Mouse (Mus musculus) layer of hippocampus, adult 18-20 months (tissue): Measurements from ENCODE around the gene Fcmr. TPM values are rescaled to one million over a fixed set of nuclear protein-coding genes. Genes with fewer than 3 reads are reported as not detected.

Experiments used
- total RNA-seq, 2 experiments: library from RNA; stranded (reverse); gene quantifications; 2 replicates each; pipeline ENCODE4 v1.2.3; 2021

The Fcmr gene
- total RNA-seq, 2 experiments from 2014 or later, result not detected

Other genes with a start within 250 kb of the Fcmr start
- not detected for gene Zp3r, start 236.0 kb upstream of the Fcmr start, total RNA-seq
- under 1 TPM; 0.43 to 0.47 TPM for gene C4bp, start 204.0 kb upstream of the Fcmr start, total RNA-seq
- not detected for gene Gm29427, start 149.9 kb upstream of the Fcmr start, total RNA-seq
- 10 to 100 TPM; 16.2 to 18.1 TPM for gene Yod1, start 148.3 kb upstream of the Fcmr start, total RNA-seq
- gene Pfkfb2, start 136.4 kb upstream of the Fcmr start, total RNA-seq, result 10 to 100 TPM; 39.2 to 41.2 TPM
- gene AA986860, start 133.7 kb upstream of the Fcmr start, total RNA-seq, result 1 to 10 TPM; 1.3 to 1.6 TPM
- gene Fcamr, start 64.8 kb upstream of the Fcmr start, total RNA-seq, result not detected
- gene Pigr, start 39.0 kb upstream of the Fcmr start, total RNA-seq, result not detected
- not detected for gene Il24, start 21.8 kb downstream of the Fcmr start, total RNA-seq
- not detected for gene Il20, start 45.8 kb downstream of the Fcmr start, total RNA-seq
- not detected for gene Il19, start 74.4 kb downstream of the Fcmr start, total RNA-seq
- not detected for gene Il10, start 154.2 kb downstream of the Fcmr start, total RNA-seq
- 10 to 100 TPM; 32.2 to 33.8 TPM for gene Mapkapk2, start 232.2 kb downstream of the Fcmr start, total RNA-seq